Mouse (Mus musculus) retina, postnatal 7 days (tissue): ENCODE measurements at regions not wholly inside any gene's neighbourhood (a gene's known extent, or its start where the extent isn't known, plus 50 kb on each side); places are given as distances from the start of the nearest gene placed in this dataset.

Experiments
- DNase-seq: peaks from one replicate; pipeline ENCODE4 v3.0.0-alpha.2; 2012; ENCODE audit warnings: low read depth, low spot score

GRCm38 (mm10) chr8:26507611-26508070 lies 388.3 kb downstream of the Gm45692 start:
- DNase-seq = no peak

DNA sequence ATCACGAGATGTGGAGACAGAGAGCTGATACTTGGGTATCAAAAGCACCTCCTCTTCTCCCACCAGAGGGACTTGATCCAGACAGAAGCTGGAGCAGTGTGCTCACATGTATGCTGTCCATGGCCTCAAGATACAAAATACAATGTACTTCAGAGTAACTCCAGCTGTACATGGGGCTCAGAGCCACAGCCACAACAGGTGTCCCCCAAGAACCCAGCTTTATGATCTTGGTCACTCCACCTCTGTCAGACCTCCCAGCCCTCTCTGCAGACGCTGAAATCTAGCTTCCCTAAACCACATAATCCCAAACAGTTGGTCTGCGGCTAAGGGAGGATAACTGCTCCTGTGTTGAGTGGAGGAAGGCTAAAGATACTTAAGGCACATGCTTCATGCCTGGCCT lies 389.9 kb downstream of the Gm45692 start:
- no peak for DNase-seq

DNA sequence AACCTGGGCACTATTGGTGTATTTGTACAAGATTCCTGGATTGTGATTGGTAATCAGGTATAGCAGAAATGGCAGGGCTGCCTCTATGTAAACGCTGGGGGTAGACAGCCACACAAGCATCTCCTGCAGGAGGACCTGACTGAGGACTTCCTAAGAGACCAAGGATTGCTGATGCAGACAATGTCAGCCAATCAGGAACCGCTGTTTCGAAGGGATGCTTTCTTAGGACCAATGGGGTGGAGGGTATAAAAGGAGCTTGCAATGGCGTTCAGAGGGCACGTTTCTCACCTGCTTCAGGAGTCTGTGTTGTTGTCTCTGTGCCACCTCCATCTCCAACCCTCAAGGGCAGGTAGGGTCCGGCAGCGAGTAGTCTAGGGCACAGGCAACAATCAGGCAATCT lies 393.7 kb downstream of the Gm45692 start:
- no peak for DNase-seq

GRCm38 (mm10) chr8:26524237-26524636 lies 404.9 kb downstream of the Gm45692 start:
- no peak for DNase-seq

- no peak for DNase-seq
These were observed 407.3 kb downstream of the Gm45692 start for GRCm38 (mm10) chr8:26526474-26527185.

- DNase-seq = no peak
These were observed 407.8 kb downstream of the Gm45692 start for GRCm38 (mm10) chr8:26527186-26527580.

- no peak for DNase-seq
These were observed 410.6 kb downstream of the Gm45692 start for GRCm38 (mm10) chr8:26529921-26530320.

- no peak for DNase-seq
These were observed 414.4 kb downstream of the Gm45692 start for GRCm38 (mm10) chr8:26533444-26534421.

GRCm38 (mm10) chr8:26535816-26536215 lies 416.5 kb downstream of the Gm45692 start:
- DNase-seq = no peak

DNA sequence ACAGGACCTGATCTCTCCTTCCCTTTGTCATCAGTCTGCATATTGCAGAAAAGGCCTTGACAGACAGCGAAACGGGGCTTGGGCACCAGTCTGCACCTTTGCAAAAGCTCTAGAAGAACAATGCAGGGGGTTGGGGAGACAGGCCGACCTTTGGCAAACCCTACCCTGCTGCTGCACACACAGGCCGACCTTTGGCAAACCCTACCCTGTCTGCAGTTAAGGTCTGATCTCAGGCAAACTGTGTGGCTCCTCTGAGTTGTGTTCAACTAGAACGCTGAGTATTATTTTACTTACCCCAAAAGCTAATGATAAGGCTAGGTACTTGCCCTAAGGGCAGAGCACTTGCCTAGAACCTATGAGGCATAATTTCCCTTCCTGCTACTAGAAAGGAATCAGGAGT lies 423.4 kb upstream of the Zfp703 start:
- DNase-seq = no peak

- no peak for DNase-seq
These were observed 417.9 kb upstream of the Zfp703 start for GRCm38 (mm10) chr8:26559196-26559595.

- no peak for DNase-seq
These were observed 414.0 kb upstream of the Zfp703 start for GRCm38 (mm10) chr8:26563151-26563550.

GRCm38 (mm10) chr8:26564254-26564653 lies 412.9 kb upstream of the Zfp703 start:
- no peak for DNase-seq

- DNase-seq = no peak
These were observed 408.6 kb upstream of the Zfp703 start for GRCm38 (mm10) chr8:26568423-26569060.

- no peak for DNase-seq
These were observed 388.3 kb upstream of the Zfp703 start for GRCm38 (mm10) chr8:26588841-26589240.

DNA sequence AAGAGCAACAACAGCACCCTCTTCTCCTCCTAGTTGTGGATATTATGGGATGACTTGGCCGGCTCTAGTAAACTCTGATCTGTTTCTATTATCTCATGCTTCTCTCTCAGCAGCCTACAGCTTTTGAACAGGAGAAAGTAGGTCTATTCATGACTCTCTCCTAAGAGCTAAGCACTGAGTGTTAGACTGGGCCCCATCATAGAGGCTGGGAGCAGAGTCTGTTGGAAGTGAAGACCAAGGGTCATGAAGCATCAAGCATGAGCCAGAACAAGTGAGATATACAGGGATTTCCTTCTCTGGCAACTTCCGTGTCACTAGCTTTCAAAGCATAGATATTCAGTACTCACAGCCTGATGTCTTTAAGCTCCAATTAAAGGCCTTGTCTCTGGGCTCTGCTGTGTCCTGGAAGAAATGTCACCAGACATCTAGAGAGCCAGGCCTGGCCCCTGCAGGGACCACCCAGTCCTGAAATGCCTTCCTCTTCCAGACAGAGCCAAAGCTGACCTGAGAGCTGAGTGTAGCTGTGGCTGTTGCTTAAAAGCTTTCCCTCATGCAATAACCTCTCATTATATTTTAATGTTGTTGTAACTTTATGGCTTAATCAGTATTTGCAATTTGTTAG lies 386.4 kb upstream of the Zfp703 start:
- DNase-seq = no peak

DNA sequence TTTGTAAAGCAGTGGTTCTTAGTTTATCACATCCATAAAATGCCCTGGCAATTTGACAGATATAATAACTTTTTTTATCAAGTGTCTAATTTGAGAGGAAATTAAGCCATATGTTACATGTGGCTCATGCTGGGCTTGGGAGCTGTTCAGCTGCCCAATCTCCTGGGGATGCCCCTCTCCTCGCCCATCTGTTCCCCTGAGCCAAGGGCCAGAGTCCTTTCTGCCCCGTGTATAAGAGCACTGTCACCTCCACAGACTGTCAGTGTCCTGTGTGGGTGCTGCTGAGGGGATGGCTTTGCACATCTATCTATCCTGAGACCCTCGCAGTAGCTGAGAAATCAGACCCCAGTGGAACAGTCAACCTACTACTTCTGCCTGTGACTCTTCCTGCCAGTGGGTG lies 385.9 kb upstream of the Zfp703 start:
- no peak for DNase-seq

GRCm38 (mm10) chr8:26593536-26594368 lies 383.4 kb upstream of the Zfp703 start:
- no peak for DNase-seq

- DNase-seq = no peak
These were observed 382.7 kb upstream of the Zfp703 start for GRCm38 (mm10) chr8:26594369-26594920.

- DNase-seq = no peak
These were observed 381.6 kb upstream of the Zfp703 start for GRCm38 (mm10) chr8:26595431-26596018.
